Mouse (Mus musculus) forebrain, embryonic 15.5 days (tissue): ENCODE measurements around the gene Gm13539. TPM values are rescaled to one million over a fixed set of nuclear protein-coding genes. Genes with fewer than 3 reads are reported as not detected.
A peak's percentile ranks its signal among the peaks of the same experiment; 100 is the strongest.

Experiments
- ATAC-seq: fragments of 200-750 bp; cut with Nextera tagmentation; replicated peaks from 2 replicates; pipeline ENCODE4 v1.8.0; 2017; ENCODE audit warnings: mild to moderate bottlenecking, moderate TSS enrichment, moderate library complexity
- H3K27ac ChIP-seq: fragments of 300-500 bp; sonication (generic); replicated peaks from 2 replicates; pipeline ENCODE4 v1.5.1; 2015; ENCODE audit warnings: mild to moderate bottlenecking, inconsistent platforms
- H3K27me3 ChIP-seq: fragments of 300-500 bp; sonication (generic); 2 replicates; pipeline ENCODE4 v1.6.1; 2015; ENCODE audit warnings: inconsistent platforms
- H3K36me3 ChIP-seq: fragments of 300-500 bp; sonication (generic); 2 replicates; pipeline ENCODE4 v1.6.1; 2015; ENCODE audit warnings: mild to moderate bottlenecking, inconsistent platforms
- H3K4me1 ChIP-seq: fragments of 300-500 bp; sonication (generic); 2 replicates; pipeline ENCODE4 v1.6.1; 2015; ENCODE audit warnings: inconsistent platforms
- H3K4me2 ChIP-seq: fragments of 300-500 bp; sonication (generic); replicated peaks from 2 replicates; pipeline ENCODE4 v1.6.1; 2015; ENCODE audit warnings: mild to moderate bottlenecking, inconsistent platforms
- H3K4me3 ChIP-seq: fragments of 300-500 bp; sonication (generic); 2 replicates; pipeline ENCODE4 v1.5.1; 2015; ENCODE audit warnings: mild to moderate bottlenecking, inconsistent platforms
- H3K9ac ChIP-seq: fragments of 300-500 bp; sonication (generic); replicated peaks from 2 replicates; pipeline ENCODE4 v1.6.1; 2015; ENCODE audit warnings: mild to moderate bottlenecking, inconsistent platforms
- H3K9me3 ChIP-seq: fragments of 300-500 bp; sonication (generic); 2 replicates; pipeline ENCODE4 v1.6.1; 2016; ENCODE audit warnings: inconsistent platforms
- WGBS: fragments of 180-500 bp; shearing (Covaris S2); methylation state at CpG from one replicate; pipeline ENCODE4 v1.1.7; 2015; ENCODE audit warnings: mixed read lengths; 5-methylcytosine and 5-hydroxymethylcytosine counted together
- polyA plus RNA-seq: library from polyadenylated mRNA; unstranded; fragments of >200 nt; fragmentation: Nextera tagmentation; extraction: Ambion mirVana; gene quantifications from 2 replicates; pipeline ENCODE4 v1.2.1, GENCODE M21; 2015

Gm13539 gene
- polyA plus RNA-seq, 1 experiment from 2014 or later = not detected

DNA sequence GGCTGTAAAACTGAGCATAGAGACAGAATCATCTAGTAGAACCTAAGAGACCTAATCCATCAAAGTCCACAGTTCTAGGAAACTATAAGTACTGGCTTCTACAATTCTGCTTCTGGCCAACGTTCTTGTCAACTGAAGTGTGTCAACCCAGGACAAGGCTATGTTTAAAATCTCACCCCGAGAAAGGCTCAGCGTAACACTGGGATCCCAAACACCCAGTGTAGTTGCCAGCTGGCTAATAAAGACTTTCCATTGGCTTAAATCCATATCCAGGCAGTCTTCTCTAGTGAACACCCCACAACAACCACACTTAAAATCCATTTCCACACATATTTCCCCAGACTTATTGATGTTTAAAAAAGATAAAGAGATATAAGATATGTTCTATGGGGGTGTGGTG is 48.7 kb downstream of the Gm13539 start:
- Histone ChIP-seq H3K4me2 (no peak overlapping the region), H3K27ac (no peak overlapping the region), H3K4me3 (no peak overlapping the region), H3K36me3 (no peaks in the 10 kb centered on the region), H3K27me3 (no peaks in the 10 kb centered on the region), H3K9ac (no peak overlapping the region), H3K4me1 (no peaks in the 10 kb centered on the region), H3K9me3 (no peaks in the 10 kb centered on the region)
- WGBS = 70% methylated on average over 3 of the region's 3 CpGs
- ATAC-seq = no peak

DNA sequence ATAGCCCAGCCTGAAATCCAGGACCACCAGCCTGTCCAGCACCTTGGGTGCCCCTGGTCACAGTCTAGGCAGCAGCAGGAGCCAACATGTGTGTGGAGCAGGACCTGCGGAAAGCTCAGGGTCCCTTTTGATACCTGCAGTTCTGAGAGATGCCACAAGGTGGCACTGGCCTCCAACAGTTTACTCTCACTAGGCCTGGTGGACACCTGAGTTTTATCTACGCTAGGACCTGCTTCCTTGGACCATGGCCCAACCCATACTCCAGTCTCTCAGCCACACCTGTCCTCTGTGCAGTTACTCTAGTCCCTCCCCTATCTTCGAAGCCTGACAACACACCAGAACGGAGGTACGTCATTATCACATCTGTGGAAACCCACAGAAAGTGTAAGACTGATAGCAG is 54.2 kb downstream of the Gm13539 start:
- no peaks in the 10 kb centered on the region for H3K4me1 ChIP-seq
- H3K27me3 ChIP-seq = no peaks in the 10 kb centered on the region
- no peak overlapping the region for H3K4me3 ChIP-seq
- ATAC-seq = peak; percentile 63
- WGBS = 51% methylated on average over 5 of the region's 5 CpGs
- H3K36me3 ChIP-seq = no peaks in the 10 kb centered on the region
- no peaks in the 10 kb centered on the region for H3K9me3 ChIP-seq
- no peak overlapping the region for H3K9ac ChIP-seq
- no peak overlapping the region for H3K4me2 ChIP-seq
- H3K27ac ChIP-seq = no peak overlapping the region

Other genes with a start within 250 kb of the Gm13539 start
- 28.2 and 28.6 TPM in 2 replicates for gene Traf2, start 235.3 kb upstream of the Gm13539 start, polyA plus RNA-seq
- gene Edf1, start 224.4 kb upstream of the Gm13539 start, polyA plus RNA-seq = 368 and 393 TPM in 2 replicates
- gene Mamdc4, start 207.4 kb upstream of the Gm13539 start, polyA plus RNA-seq = 4.2 and 5.3 TPM in 2 replicates
- gene Phpt1, start 207.0 kb upstream of the Gm13539 start, polyA plus RNA-seq = 151 and 158 TPM in 2 replicates
- gene Ajm1, start 200.5 kb upstream of the Gm13539 start, polyA plus RNA-seq = 5.5 and 5.9 TPM in 2 replicates
- 78.8 and 81.1 TPM in 2 replicates for gene Rabl6, start 173.7 kb upstream of the Gm13539 start, polyA plus RNA-seq
- 0.14 and 0.20 TPM in 2 replicates for gene Ccdc183, start 164.6 kb upstream of the Gm13539 start, polyA plus RNA-seq
- gene Tmem141, start 160.3 kb upstream of the Gm13539 start, polyA plus RNA-seq = 23.8 and 25.0 TPM in 2 replicates
- gene Fcna, start 154.2 kb upstream of the Gm13539 start, polyA plus RNA-seq = 2.2 and 2.7 TPM in 2 replicates
- gene Lcn8, start 129.1 kb upstream of the Gm13539 start, polyA plus RNA-seq = not detected in 2 replicates
- gene Lcn5, start 124.3 kb upstream of the Gm13539 start, polyA plus RNA-seq = not detected in 2 replicates
- gene Lcn6, start 105.5 kb upstream of the Gm13539 start, polyA plus RNA-seq = not detected in 2 replicates
- not detected in 2 replicates for gene Lcn10, start 99.5 kb upstream of the Gm13539 start, polyA plus RNA-seq
- not detected in 2 replicates for gene Obp2a, start 82.2 kb upstream of the Gm13539 start, polyA plus RNA-seq
- 115 TPM in 2 replicates for gene Bmyc, start 75.5 kb upstream of the Gm13539 start, polyA plus RNA-seq
- not detected in 2 replicates for gene Obp2b, start 45.2 kb upstream of the Gm13539 start, polyA plus RNA-seq
- not detected in 2 replicates for gene Lcn3, start 16.7 kb upstream of the Gm13539 start, polyA plus RNA-seq
- gene Lcn11, start 5.2 kb upstream of the Gm13539 start, polyA plus RNA-seq = not detected in 2 replicates
- not detected in 2 replicates for gene Glt6d1, start 33.6 kb downstream of the Gm13539 start, polyA plus RNA-seq
- not detected in 2 replicates for gene Lcn9, start 40.9 kb downstream of the Gm13539 start, polyA plus RNA-seq
- gene Sohlh1, start 65.0 kb downstream of the Gm13539 start, polyA plus RNA-seq = not detected in 2 replicates
- gene Kcnt1, start 81.5 kb downstream of the Gm13539 start, polyA plus RNA-seq = 6.2 and 7.7 TPM in 2 replicates
- 69.5 and 75.9 TPM in 2 replicates for gene Camsap1, start 201.0 kb downstream of the Gm13539 start, polyA plus RNA-seq
- gene Ubac1, start 239.5 kb downstream of the Gm13539 start, polyA plus RNA-seq = 113 and 119 TPM in 2 replicates